Mouse (Mus musculus) left cerebral cortex, adult 11 months (tissue): ENCODE measurements at regions not wholly inside any gene's neighbourhood (a gene's known extent, or its start where the extent isn't known, plus 50 kb on each side); places are given as distances from the start of the nearest gene placed in this dataset.
"Not testable (repeated sequence)": the region's sequence is repeated elsewhere in the genome, so short reads cannot be mapped to it uniquely, and the experiment has no call there.

Source experiments
- DNase-seq: peaks from one replicate; pipeline ENCODE4 v3.0.0; 2022; ENCODE audit warnings: low spot score

- no peak for DNase-seq
Measured at GRCm38 (mm10) chr3:18295921-18296320, 347.7 kb downstream of the Cypt12 start.

- no peak for DNase-seq
Measured at GRCm38 (mm10) chr3:18298699-18299098, 350.5 kb downstream of the Cypt12 start.

GRCm38 (mm10) chr3:18299502-18299901, 351.3 kb downstream of the Cypt12 start:
- DNase-seq = no peak

GRCm38 (mm10) chr3:18319433-18319832, 371.2 kb downstream of the Cypt12 start:
- DNase-seq = no peak

- no peak for DNase-seq
Measured at GRCm38 (mm10) chr3:18333182-18333581, 385.0 kb downstream of the Cypt12 start.

GRCm38 (mm10) chr3:18339189-18339588, 391.0 kb downstream of the Cypt12 start:
- DNase-seq = no peak

GRCm38 (mm10) chr3:18341757-18342156, 393.5 kb downstream of the Cypt12 start:
- DNase-seq = no peak

- DNase-seq = no peak
Measured at GRCm38 (mm10) chr3:18378014-18379005, 430.1 kb downstream of the Cypt12 start.

- no peak for DNase-seq
Measured at GRCm38 (mm10) chr3:18421886-18422575, 473.8 kb downstream of the Cypt12 start.

- no peak for DNase-seq
Measured at GRCm38 (mm10) chr3:18428908-18429307, 480.7 kb downstream of the Cypt12 start.

- DNase-seq = no peak
Measured at GRCm38 (mm10) chr3:18438845-18439244, 490.6 kb downstream of the Cypt12 start.

- no peak for DNase-seq
Measured at GRCm38 (mm10) chr3:18452197-18452933, 504.2 kb downstream of the Cypt12 start.

- DNase-seq = no peak
Measured at GRCm38 (mm10) chr3:18453220-18453985, 505.2 kb downstream of the Cypt12 start.

- no peak for DNase-seq
Measured at GRCm38 (mm10) chr3:18453986-18454291, 505.7 kb downstream of the Cypt12 start.

GRCm38 (mm10) chr3:18454558-18455191, 506.5 kb downstream of the Cypt12 start:
- not testable (repeated sequence) for DNase-seq

- DNase-seq = no peak
Measured at GRCm38 (mm10) chr3:18456033-18456690, 508.0 kb downstream of the Cypt12 start.

- DNase-seq = no peak
Measured at GRCm38 (mm10) chr3:18460267-18460666, 512.1 kb downstream of the Cypt12 start.

- no peak for DNase-seq
Measured at GRCm38 (mm10) chr3:18471846-18472245, 523.6 kb downstream of the Cypt12 start.

GRCm38 (mm10) chr3:18479557-18479956, 531.3 kb downstream of the Cypt12 start:
- DNase-seq = no peak

GRCm38 (mm10) chr3:18482006-18482405, 533.8 kb downstream of the Cypt12 start:
- no peak for DNase-seq

GRCm38 (mm10) chr3:18488886-18489285, 540.7 kb downstream of the Cypt12 start:
- DNase-seq = no peak
